Mouse (Mus musculus): ENCODE data around the gene Tfap4.
A peak's percentile ranks its signal among the peaks of the same experiment; 100 is the strongest.

Tfap4 gene

GRCm38 (mm10) chr16:4559715-4560144 is at the start of gene Tfap4:
Gene Tfap4 (minus strand): TSS chr16:4559854.
- peak; percentile 88 for DNase-seq

GRCm38 (mm10) chr16:4608532-4609059 is 48.9 kb upstream of the Tfap4 start:
- DNase-seq, result no peak

GRCm38 (mm10) chr16:4607818-4608531 is 48.3 kb upstream of the Tfap4 start:
- peak; percentile 85 for DNase-seq

- peak; percentile 64 for DNase-seq
Measured at GRCm38 (mm10) chr16:4606431-4607084, 46.9 kb upstream of the Tfap4 start.

- no peak for DNase-seq
Measured at GRCm38 (mm10) chr16:4605514-4606131, 46.0 kb upstream of the Tfap4 start.

- no peak for DNase-seq
Measured at GRCm38 (mm10) chr16:4604293-4604837, 44.7 kb upstream of the Tfap4 start.

GRCm38 (mm10) chr16:4603453-4603837 is 43.8 kb upstream of the Tfap4 start:
- no peak for DNase-seq

- no peak for DNase-seq
Measured at GRCm38 (mm10) chr16:4602766-4603452, 43.3 kb upstream of the Tfap4 start.

GRCm38 (mm10) chr16:4602189-4602588 is 42.5 kb upstream of the Tfap4 start:
- no peak for DNase-seq

GRCm38 (mm10) chr16:4600701-4601310 is 41.2 kb upstream of the Tfap4 start:
- DNase-seq, result no peak

GRCm38 (mm10) chr16:4599616-4600015 is 40.0 kb upstream of the Tfap4 start:
- DNase-seq, result no peak

- DNase-seq, result no peak
Measured at GRCm38 (mm10) chr16:4598891-4599543, 39.4 kb upstream of the Tfap4 start.

- no peak for DNase-seq
Measured at GRCm38 (mm10) chr16:4598041-4598440, 38.4 kb upstream of the Tfap4 start.

- no peak for DNase-seq
Measured at GRCm38 (mm10) chr16:4597296-4597695, 37.6 kb upstream of the Tfap4 start.

GRCm38 (mm10) chr16:4596836-4597235 is 37.2 kb upstream of the Tfap4 start:
- DNase-seq, result no peak

GRCm38 (mm10) chr16:4596141-4596728 is 36.6 kb upstream of the Tfap4 start:
- peak; percentile 61 for DNase-seq

- DNase-seq, result peak; percentile 74
Measured at GRCm38 (mm10) chr16:4595527-4595963, 35.9 kb upstream of the Tfap4 start.

- peak; percentile 59 for DNase-seq
Measured at GRCm38 (mm10) chr16:4594814-4595526, 35.3 kb upstream of the Tfap4 start.

- peak; percentile 69 for DNase-seq
Measured at GRCm38 (mm10) chr16:4593971-4594813, 34.5 kb upstream of the Tfap4 start, which contains the start of gene Glis2. Gene Glis2 (plus strand): TSS chr16:4594713.
